Mouse (Mus musculus) heart, embryonic 12.5 days (tissue): Measurements from ENCODE around the gene Scgb3a1. TPM values are rescaled to one million over a fixed set of nuclear protein-coding genes. Genes with fewer than 3 reads are reported as not detected.

Experiments used
- ATAC-seq: fragments of 200-750 bp; cut with Nextera tagmentation; 2 replicates; pipeline ENCODE4 v1.8.0; 2017; ENCODE audit warnings: moderate TSS enrichment, moderate library complexity; ENCODE audit not compliant: insufficient number of reproducible peaks, low FRiP score
- H3K27ac ChIP-seq: fragments of 300-500 bp; sonication (generic); 2 replicates; pipeline ENCODE4 v1.5.1; 2016; ENCODE audit warnings: mild to moderate bottlenecking, moderate library complexity; ENCODE audit not compliant: poor library complexity, severe bottlenecking
- H3K27me3 ChIP-seq: fragments of 300-500 bp; sonication (generic); replicated peaks from 2 replicates; pipeline ENCODE4 v1.6.1; 2016; ENCODE audit warnings: mild to moderate bottlenecking, moderate library complexity
- H3K36me3 ChIP-seq: fragments of 300-500 bp; sonication (generic); 2 replicates; pipeline ENCODE4 v1.6.1; 2016; ENCODE audit warnings: mild to moderate bottlenecking, moderate library complexity
- H3K4me1 ChIP-seq: fragments of 300-500 bp; sonication (generic); replicated peaks from 2 replicates; pipeline ENCODE4 v1.6.1; 2016; ENCODE audit warnings: mild to moderate bottlenecking
- H3K4me2 ChIP-seq: fragments of 300-500 bp; sonication (generic); 2 replicates; pipeline ENCODE4 v1.6.1; 2016; ENCODE audit warnings: mild to moderate bottlenecking, moderate library complexity
- H3K4me3 ChIP-seq: fragments of 300-500 bp; sonication (generic); 2 replicates; pipeline ENCODE4 v1.5.1; 2016; ENCODE audit warnings: mild to moderate bottlenecking
- H3K9ac ChIP-seq: fragments of 300-500 bp; sonication (generic); 2 replicates; pipeline ENCODE4 v1.6.1; 2016; ENCODE audit warnings: mild to moderate bottlenecking, moderate library complexity
- H3K9me3 ChIP-seq: fragments of 300-500 bp; sonication (generic); replicated peaks from 2 replicates; pipeline ENCODE4 v1.6.1; 2016; ENCODE audit warnings: mild to moderate bottlenecking, moderate library complexity
- WGBS: fragments of 180-500 bp; shearing (Covaris S2); methylation state at CpG from one replicate; pipeline ENCODE4 v1.1.7; 2016; 5-methylcytosine and 5-hydroxymethylcytosine counted together
- polyA plus RNA-seq: library from polyadenylated mRNA; unstranded; fragments of >200 nt; fragmentation: Nextera tagmentation; extraction: Ambion mirVana; gene quantifications from 2 replicates; pipeline ENCODE4 v1.2.1, GENCODE M21; 2016

Scgb3a1 gene
- polyA plus RNA-seq, 1 experiment from 2014 or later = 0.40 TPM

DNA sequence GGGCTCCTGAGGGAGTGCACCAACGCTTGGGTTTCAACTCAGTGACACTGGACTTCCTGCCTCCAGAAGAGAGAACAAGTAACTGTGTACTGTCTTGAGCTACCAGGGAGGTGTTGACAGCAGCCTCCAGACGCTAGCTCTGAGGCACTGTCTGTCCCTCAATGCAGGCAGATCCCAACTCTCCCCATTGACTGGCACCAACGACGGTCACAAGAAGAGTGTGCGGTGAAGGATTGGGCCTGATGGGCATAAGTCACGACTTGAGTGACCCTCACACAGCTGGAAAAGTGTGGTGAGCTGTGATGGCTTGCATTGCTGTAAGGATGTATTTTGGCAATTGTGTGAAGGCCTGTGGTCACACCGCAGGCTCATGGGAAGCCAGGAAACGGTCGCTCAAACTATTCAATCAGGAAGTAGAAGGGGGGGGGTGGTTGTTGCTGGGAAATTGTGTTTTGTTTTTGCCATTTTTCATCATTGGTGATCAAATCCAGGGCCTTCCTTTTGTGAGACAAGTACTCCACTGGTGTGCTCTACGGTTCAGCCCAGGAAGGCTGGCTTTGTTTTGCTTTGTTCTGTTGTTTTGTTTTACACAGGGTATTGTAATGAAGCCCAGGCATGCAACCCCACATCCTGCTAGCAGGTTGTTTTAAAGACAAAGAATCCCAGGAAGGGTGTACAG lies 4.5 kb upstream of the Scgb3a1 start:
- 0 out of 2 replicates have a peak, but pooled peaks cover 4% of the 10 kb centered on the region for H3K9me3 ChIP-seq
- no peak overlapping the region for H3K4me3 ChIP-seq
- H3K4me2 ChIP-seq = peak overlapping the region; percentile 14; the same call in 1 of the 2 replicates
- no peak overlapping the region for H3K9ac ChIP-seq
- ATAC-seq = peak; percentile 76
- peaks cover 29% of the 10 kb centered on the region for H3K4me1 ChIP-seq
- no peaks in the 10 kb centered on the region for H3K36me3 ChIP-seq
- 31% methylated on average over 10 of the region's 10 CpGs for WGBS
- no peaks in the 10 kb centered on the region for H3K27me3 ChIP-seq
- peak overlapping the region; percentile 78 for H3K27ac ChIP-seq

DNA sequence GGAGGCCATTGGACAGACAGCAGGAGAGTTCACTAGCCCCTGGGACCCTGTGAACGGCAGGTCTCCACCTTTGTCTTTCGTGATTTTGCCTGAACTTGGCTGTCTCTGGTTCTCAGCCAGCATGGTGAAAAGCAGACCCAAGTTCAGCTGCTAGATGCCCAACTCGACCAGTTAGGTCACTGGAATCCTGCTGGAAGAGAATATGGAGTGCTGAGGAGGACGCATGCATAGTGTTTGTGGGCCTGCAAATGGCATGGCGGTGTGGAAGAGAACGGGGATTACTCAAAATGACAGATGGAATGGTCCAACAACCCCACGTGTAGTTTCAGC lies 4.0 kb upstream of the Scgb3a1 start:
- WGBS = 67% methylated on average over 7 of the region's 7 CpGs
- H3K4me1 ChIP-seq = peaks cover 29% of the 10 kb centered on the region
- no peak overlapping the region for H3K4me3 ChIP-seq
- no peaks in the 10 kb centered on the region for H3K36me3 ChIP-seq
- ATAC-seq = no peak
- no peaks in the 10 kb centered on the region for H3K27me3 ChIP-seq
- H3K9ac ChIP-seq = no peak overlapping the region
- peak overlapping the region; percentile 78 for H3K27ac ChIP-seq
- H3K9me3 ChIP-seq = 0 out of 2 replicates have a peak, but pooled peaks cover 1% of the 10 kb centered on the region
- H3K4me2 ChIP-seq = no peak overlapping the region

DNA sequence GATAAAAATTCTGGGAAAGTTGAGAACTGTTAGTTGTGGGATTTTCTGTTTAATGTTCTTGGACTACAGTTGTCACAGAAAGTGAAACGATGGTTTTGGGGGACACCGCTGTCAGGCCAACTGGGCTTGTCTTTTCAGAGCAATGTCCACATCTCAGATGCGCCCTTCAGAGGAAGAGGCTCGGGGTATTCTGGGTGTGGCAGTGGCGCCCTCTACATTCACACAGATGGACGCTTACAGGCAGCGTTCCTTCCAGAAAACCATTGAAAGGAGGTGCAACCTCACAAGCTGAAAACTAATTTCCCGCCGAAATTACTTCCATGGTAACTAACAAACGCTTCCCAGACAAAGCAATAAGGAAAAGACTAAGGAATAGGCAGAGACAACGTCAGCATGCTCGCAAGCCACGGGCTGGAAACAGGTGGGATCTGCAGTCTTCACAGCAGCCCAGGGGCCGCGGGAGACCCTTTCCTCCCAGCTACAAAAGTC lies 1.1 kb upstream of the Scgb3a1 start:
- H3K4me2 ChIP-seq = no peak overlapping the region
- no peak overlapping the region for H3K27ac ChIP-seq
- no peak for ATAC-seq
- H3K27me3 ChIP-seq = no peaks in the 10 kb centered on the region
- 53% methylated on average over 15 of the region's 15 CpGs for WGBS
- H3K36me3 ChIP-seq = no peaks in the 10 kb centered on the region
- H3K4me3 ChIP-seq = no peak overlapping the region
- H3K9ac ChIP-seq = no peak overlapping the region
- peaks cover 32% of the 10 kb centered on the region for H3K4me1 ChIP-seq
- no peaks in the 10 kb centered on the region for H3K9me3 ChIP-seq

- no peaks in the 10 kb centered on the region for H3K27me3 ChIP-seq
- no peak; the same call in 1 of the 2 replicates for ATAC-seq
- H3K4me1 ChIP-seq = peaks cover 11% of the 10 kb centered on the region; the same call in 1 of the 2 replicates
- no peak overlapping the region for H3K9ac ChIP-seq
- 76% methylated on average over 12 of the region's 12 CpGs for WGBS
- no peak overlapping the region for H3K4me2 ChIP-seq
- no peak overlapping the region for H3K4me3 ChIP-seq
- H3K27ac ChIP-seq = no peak overlapping the region
- H3K9me3 ChIP-seq = no peaks in the 10 kb centered on the region
- H3K36me3 ChIP-seq = peaks cover 17% of the 10 kb centered on the region
Measured at GRCm38 (mm10) chr11:49664262-49665140, 1.1 kb downstream of the Scgb3a1 start.

DNA sequence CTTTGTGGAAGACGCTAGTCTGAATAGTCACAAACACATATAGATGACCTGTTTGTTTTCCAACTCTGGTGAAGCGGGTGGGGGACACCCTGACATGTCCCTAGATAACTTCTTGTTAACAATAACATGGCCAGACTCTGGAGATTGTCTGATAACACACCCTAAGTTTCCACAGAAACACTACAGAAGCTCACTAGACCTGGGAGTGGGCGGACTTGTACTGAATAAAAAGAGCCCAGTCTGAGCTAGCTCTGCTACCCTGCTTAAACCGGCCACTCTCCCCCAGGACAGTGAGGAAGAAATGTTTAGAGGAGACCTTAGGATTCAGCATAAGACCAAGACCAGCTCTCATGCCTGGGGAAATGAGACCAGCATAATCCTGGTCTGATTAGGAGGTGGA lies 2.1 kb downstream of the Scgb3a1 start:
- H3K27ac ChIP-seq = no peak overlapping the region
- no peaks in the 10 kb centered on the region for H3K27me3 ChIP-seq
- WGBS = 59% methylated on average over 4 of the region's 4 CpGs
- H3K9me3 ChIP-seq = no peaks in the 10 kb centered on the region
- ATAC-seq = no peak; the same call in 1 of the 2 replicates
- peaks cover 26% of the 10 kb centered on the region for H3K36me3 ChIP-seq
- no peak overlapping the region for H3K9ac ChIP-seq
- no peak overlapping the region for H3K4me2 ChIP-seq
- peaks cover 6% of the 10 kb centered on the region; the same call in 1 of the 2 replicates for H3K4me1 ChIP-seq
- no peak overlapping the region for H3K4me3 ChIP-seq

GRCm38 (mm10) chr11:49673433-49673832 lies 10.0 kb downstream of the Scgb3a1 start:
- Histone ChIP-seq H3K9ac (no peak overlapping the region), H3K36me3 (peaks cover 62% of the 10 kb centered on the region), H3K4me3 (no peak overlapping the region), H3K4me1 (no peaks in the 10 kb centered on the region), H3K4me2 (no peak overlapping the region), H3K27me3 (no peaks in the 10 kb centered on the region), H3K27ac (no peak overlapping the region), H3K9me3 (no peaks in the 10 kb centered on the region)
- WGBS = 79% methylated on average over 3 of the region's 3 CpGs
- no peak for ATAC-seq

- Histone ChIP-seq H3K36me3 (peaks cover 60% of the 10 kb centered on the region), H3K27me3 (no peaks in the 10 kb centered on the region), H3K4me2 (peak overlapping the region; percentile 47), H3K9me3 (no peaks in the 10 kb centered on the region), H3K27ac (peak overlapping the region; percentile 95), H3K9ac (no peak overlapping the region), H3K4me3 (no peak overlapping the region), H3K4me1 (peaks cover 5% of the 10 kb centered on the region)
- ATAC-seq = peak; percentile 69
- WGBS = 68% methylated on average over 12 of the region's 12 CpGs
Measured at GRCm38 (mm10) chr11:49684237-49684973, 21.0 kb downstream of the Scgb3a1 start.

- Histone ChIP-seq H3K4me2 (no peak overlapping the region), H3K36me3 (peaks cover 41% of the 10 kb centered on the region), H3K9ac (no peak overlapping the region), H3K9me3 (no peaks in the 10 kb centered on the region), H3K27ac (no peak overlapping the region), H3K4me3 (no peak overlapping the region), H3K4me1 (peaks cover 9% of the 10 kb centered on the region), H3K27me3 (no peaks in the 10 kb centered on the region)
- 94% methylated on average over 3 of the region's 3 CpGs for WGBS
- no peak for ATAC-seq
Measured at GRCm38 (mm10) chr11:49695013-49695412, 31.6 kb downstream of the Scgb3a1 start.

DNA sequence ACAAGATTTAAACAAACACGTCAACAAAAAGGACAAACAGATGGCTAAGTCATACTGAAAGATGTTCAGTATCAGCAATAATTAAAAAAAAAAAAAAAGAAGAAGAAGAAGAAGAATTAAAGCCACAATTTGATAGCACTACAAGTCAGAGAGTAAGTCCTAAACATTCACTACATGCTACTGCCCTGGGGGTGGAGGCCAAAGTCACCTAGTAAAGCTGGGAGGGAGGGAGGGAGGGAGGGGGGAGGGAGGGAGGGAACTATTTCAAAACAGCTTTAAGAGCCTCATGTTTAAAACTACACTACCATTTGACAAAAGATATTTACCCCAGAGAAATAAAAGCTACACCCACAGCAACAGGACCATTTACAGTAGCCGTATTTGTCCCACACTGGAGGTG lies 32.3 kb downstream of the Scgb3a1 start:
- H3K4me1 ChIP-seq = peaks cover 9% of the 10 kb centered on the region
- H3K27me3 ChIP-seq = no peaks in the 10 kb centered on the region
- 91% methylated on average over 2 of the region's 2 CpGs for WGBS
- H3K9ac ChIP-seq = no peak overlapping the region
- ATAC-seq = no peak
- H3K4me2 ChIP-seq = no peak overlapping the region
- no peaks in the 10 kb centered on the region for H3K9me3 ChIP-seq
- no peak overlapping the region for H3K4me3 ChIP-seq
- H3K36me3 ChIP-seq = peaks cover 38% of the 10 kb centered on the region
- no peak overlapping the region for H3K27ac ChIP-seq

DNA sequence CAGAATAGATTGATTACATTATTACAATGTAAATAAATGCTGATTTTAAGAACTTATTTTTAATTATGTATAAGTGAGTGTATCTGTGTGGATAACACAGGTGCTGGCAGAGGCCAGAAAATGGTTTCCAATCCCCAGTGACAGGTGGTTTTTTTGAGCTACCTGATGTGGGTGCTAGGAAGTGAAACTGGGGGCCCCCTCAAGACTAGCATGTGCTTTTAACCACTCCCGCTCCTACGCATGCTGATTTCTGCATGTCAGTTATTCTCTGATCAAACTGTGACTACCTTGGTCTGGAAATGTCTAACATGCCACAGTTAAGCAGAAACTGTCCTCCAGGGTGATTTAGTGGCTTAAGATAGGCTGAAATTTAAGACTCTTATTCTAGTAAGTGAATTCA lies 33.1 kb downstream of the Scgb3a1 start:
- no peaks in the 10 kb centered on the region for H3K27me3 ChIP-seq
- no peak for ATAC-seq
- H3K4me2 ChIP-seq = no peak overlapping the region
- no peak overlapping the region for H3K27ac ChIP-seq
- H3K4me3 ChIP-seq = no peak overlapping the region
- 92% methylated on average over 2 of the region's 2 CpGs for WGBS
- no peak overlapping the region for H3K9ac ChIP-seq
- H3K9me3 ChIP-seq = no peaks in the 10 kb centered on the region
- H3K36me3 ChIP-seq = peaks cover 44% of the 10 kb centered on the region
- peaks cover 9% of the 10 kb centered on the region for H3K4me1 ChIP-seq

DNA sequence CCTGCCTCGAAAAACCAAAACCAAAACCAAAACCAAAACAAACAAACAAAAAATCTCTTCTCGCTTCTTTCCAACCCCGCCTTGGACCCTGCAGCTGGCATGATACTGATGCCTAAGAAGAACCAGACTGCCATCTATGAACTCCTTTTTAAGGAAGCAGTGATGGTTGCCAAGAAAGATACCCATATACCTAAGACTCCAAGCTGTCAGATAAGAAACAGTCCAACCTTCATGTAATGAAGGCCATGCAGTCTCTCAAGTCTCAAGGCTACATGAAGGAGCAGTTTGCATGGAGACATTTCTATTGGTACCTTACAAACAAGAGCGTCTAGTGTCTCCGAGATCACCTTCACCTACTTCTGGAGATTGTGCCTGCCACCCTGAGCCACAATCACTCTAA lies 34.4 kb downstream of the Scgb3a1 start:
- H3K4me2 ChIP-seq = no peak overlapping the region
- no peak for ATAC-seq
- WGBS = 87% methylated on average over 5 of the region's 5 CpGs

More for the DNA sequence above, 34.4 kb downstream of the Scgb3a1 start:
- Histone ChIP-seq H3K27ac (no peak overlapping the region), H3K4me3 (no peak overlapping the region), H3K9ac (no peak overlapping the region), H3K9me3 (no peaks in the 10 kb centered on the region), H3K4me1 (peaks cover 9% of the 10 kb centered on the region), H3K36me3 (peaks cover 47% of the 10 kb centered on the region), H3K27me3 (no peaks in the 10 kb centered on the region)
